Mouse (Mus musculus) neural tube, embryonic 11.5 days (tissue): Measurements from ENCODE around the gene Stap2. TPM values are rescaled to one million over a fixed set of nuclear protein-coding genes. Genes with fewer than 3 reads are reported as not detected.

Experiments used
- ATAC-seq: fragments of 200-750 bp; cut with Nextera tagmentation; 2 replicates; pipeline ENCODE4 v1.8.0; 2017; ENCODE audit warnings: moderate number of reproducible peaks, mild to moderate bottlenecking, moderate TSS enrichment, moderate library complexity; ENCODE audit not compliant: insufficient read depth, low FRiP score, low TSS enrichment
- DNase-seq: peaks from one replicate; pipeline ENCODE4 v3.0.0-alpha.2; 2015; ENCODE audit warnings: low spot score
- H3K27ac ChIP-seq: fragments of 300-500 bp; sonication (generic); 2 replicates; pipeline ENCODE4 v1.5.1; 2014; ENCODE audit warnings: low read depth, mild to moderate bottlenecking, low read length
- H3K27me3 ChIP-seq: fragments of 300-500 bp; sonication (generic); 2 replicates; pipeline ENCODE4 v1.6.1; 2014; ENCODE audit warnings: mild to moderate bottlenecking, low read length, mixed read lengths; ENCODE audit not compliant: control insufficient read depth, insufficient read depth
- H3K36me3 ChIP-seq: fragments of 300-500 bp; sonication (generic); 2 replicates; pipeline ENCODE4 v1.6.1; 2014; ENCODE audit warnings: mild to moderate bottlenecking, low read length, moderate library complexity, mixed read lengths; ENCODE audit not compliant: control insufficient read depth, insufficient read depth
- H3K4me1 ChIP-seq: fragments of 300-500 bp; sonication (generic); 2 replicates; pipeline ENCODE4 v1.6.1; 2014; ENCODE audit warnings: low read length, mixed read lengths; ENCODE audit not compliant: control insufficient read depth, insufficient read depth
- H3K4me2 ChIP-seq: fragments of 300-500 bp; sonication (generic); 2 replicates; pipeline ENCODE4 v1.6.1; 2014; ENCODE audit warnings: low read depth, mild to moderate bottlenecking, moderate library complexity
- H3K4me3 ChIP-seq: fragments of 300-500 bp; sonication (generic); 2 replicates; pipeline ENCODE4 v1.5.1; 2014; ENCODE audit warnings: low read depth, low read length
- H3K9ac ChIP-seq: fragments of 300-500 bp; sonication (generic); 2 replicates; pipeline ENCODE4 v1.6.1; 2014; ENCODE audit warnings: mild to moderate bottlenecking, low read length
- H3K9me3 ChIP-seq: fragments of 300-500 bp; sonication (generic); 2 replicates; pipeline ENCODE4 v1.6.1; 2016; ENCODE audit warnings: low read length; ENCODE audit not compliant: control insufficient read depth
- WGBS: fragments of 180-500 bp; shearing (Covaris S2); extraction: QIAGEN DNeasy Blood & Tissue Kit; methylation state at CpG from one replicate; pipeline ENCODE4 v1.1.7; 2014; 5-methylcytosine and 5-hydroxymethylcytosine counted together
- polyA plus RNA-seq: library from polyadenylated mRNA; unstranded; fragments of >200 nt; fragmentation: Nextera tagmentation; extraction: Ambion mirVana; gene quantifications from 2 replicates; pipeline ENCODE4 v1.2.1, GENCODE M21; 2014

Stap2 gene
- polyA plus RNA-seq, 1 experiment from 2014 or later = 6.3 TPM

GRCm38 (mm10) chr17:56015293-56015692 is 9.9 kb upstream of the Stap2 start:
- H3K4me2 ChIP-seq = no peak overlapping the region
- H3K9me3 ChIP-seq = no peaks in the 10 kb centered on the region
- ATAC-seq (no peak), DNase-seq (no peak)
- no peak overlapping the region for H3K9ac ChIP-seq
- WGBS = 96% methylated on average over 9 of the region's 9 CpGs
- no peak overlapping the region for H3K4me3 ChIP-seq
- peaks cover 41% of the 10 kb centered on the region for H3K36me3 ChIP-seq
- H3K27me3 ChIP-seq = no peaks in the 10 kb centered on the region
- H3K27ac ChIP-seq = no peak overlapping the region
- H3K4me1 ChIP-seq = peaks cover 3% of the 10 kb centered on the region

- peaks cover 23% of the 10 kb centered on the region for H3K36me3 ChIP-seq
- ATAC-seq = no peak
- H3K9me3 ChIP-seq = no peaks in the 10 kb centered on the region
- no peak for DNase-seq
- H3K4me1 ChIP-seq = peaks cover 10% of the 10 kb centered on the region
- H3K27ac ChIP-seq = no peak overlapping the region
- H3K9ac ChIP-seq = no peak overlapping the region
- no peak overlapping the region for H3K4me3 ChIP-seq
- WGBS = 91% methylated on average over 7 of the region's 7 CpGs
- H3K4me2 ChIP-seq = no peak overlapping the region
- no peaks in the 10 kb centered on the region for H3K27me3 ChIP-seq
Observed at GRCm38 (mm10) chr17:56011441-56011840, 6.1 kb upstream of the Stap2 start.

GRCm38 (mm10) chr17:56010681-56011080 is 5.3 kb upstream of the Stap2 start:
- Histone ChIP-seq H3K9ac (peak overlapping the region; percentile 90; the same call in 1 of the 2 replicates), H3K9me3 (no peaks in the 10 kb centered on the region), H3K36me3 (peaks cover 15% of the 10 kb centered on the region), H3K4me1 (peaks cover 10% of the 10 kb centered on the region), H3K27ac (no peak overlapping the region), H3K27me3 (0 out of 2 replicates have a peak, but pooled peaks cover under 1% of the 10 kb centered on the region), H3K4me2 (peak overlapping the region; percentile 98), H3K4me3 (0 out of 2 replicates have a peak overlapping the region, but pooled peaks have one; percentile 85)
- ATAC-seq (no peak), DNase-seq (peak; percentile 78)
- WGBS = 6% methylated on average over 9 of the region's 9 CpGs

- no peak for ATAC-seq
- Histone ChIP-seq H3K9ac (peak overlapping the region; percentile 90), H3K4me3 (peak overlapping the region; percentile 85), H3K27me3 (0 out of 2 replicates have a peak, but pooled peaks cover 2% of the 10 kb centered on the region), H3K4me2 (peak overlapping the region; percentile 98), H3K4me1 (peaks cover 10% of the 10 kb centered on the region), H3K36me3 (peaks cover 15% of the 10 kb centered on the region), H3K27ac (no peak overlapping the region), H3K9me3 (no peaks in the 10 kb centered on the region)
- DNase-seq = no peak
- 69% methylated on average over 14 of the region's 14 CpGs for WGBS
Observed at GRCm38 (mm10) chr17:56010255-56010654, 4.9 kb upstream of the Stap2 start.

GRCm38 (mm10) chr17:56009962-56010240 is 4.5 kb upstream of the Stap2 start:
- Histone ChIP-seq H3K4me1 (peaks cover 10% of the 10 kb centered on the region), H3K9me3 (no peaks in the 10 kb centered on the region), H3K4me3 (peak overlapping the region; percentile 85), H3K9ac (peak overlapping the region; percentile 90), H3K27ac (no peak overlapping the region), H3K36me3 (peaks cover 12% of the 10 kb centered on the region; the same call in 1 of the 2 replicates), H3K27me3 (0 out of 2 replicates have a peak, but pooled peaks cover 2% of the 10 kb centered on the region), H3K4me2 (peak overlapping the region; percentile 98)
- DNase-seq (no peak), ATAC-seq (no peak)
- 54% methylated on average over 2 of the region's 2 CpGs for WGBS

GRCm38 (mm10) chr17:56009088-56009961 is 3.9 kb upstream of the Stap2 start:
- H3K4me1 ChIP-seq = peaks cover 10% of the 10 kb centered on the region
- peak overlapping the region; percentile 98 for H3K4me2 ChIP-seq
- peak overlapping the region; percentile 95 for H3K27ac ChIP-seq
- WGBS = under 1% methylated on average over 61 of the region's 62 CpGs
- H3K36me3 ChIP-seq = peaks cover 12% of the 10 kb centered on the region; the same call in 1 of the 2 replicates
- DNase-seq (peak; percentile 93), ATAC-seq (peak; percentile 84)
- 0 out of 2 replicates have a peak, but pooled peaks cover 2% of the 10 kb centered on the region for H3K27me3 ChIP-seq
- peak overlapping the region; percentile 85 for H3K4me3 ChIP-seq
- H3K9ac ChIP-seq = peak overlapping the region; percentile 90
- no peaks in the 10 kb centered on the region for H3K9me3 ChIP-seq

- DNase-seq (peak; percentile 96), ATAC-seq (peak; percentile 94)
- Histone ChIP-seq H3K36me3 (peaks cover 12% of the 10 kb centered on the region; the same call in 1 of the 2 replicates), H3K27ac (peak overlapping the region; percentile 95), H3K4me3 (peak overlapping the region; percentile 85), H3K27me3 (0 out of 2 replicates have a peak, but pooled peaks cover 2% of the 10 kb centered on the region), H3K4me2 (peak overlapping the region; percentile 98), H3K9me3 (no peaks in the 10 kb centered on the region), H3K4me1 (peaks cover 10% of the 10 kb centered on the region), H3K9ac (peak overlapping the region; percentile 90)
- under 1% methylated on average over 21 of the region's 21 CpGs for WGBS
Observed at GRCm38 (mm10) chr17:56008356-56009087, 3.1 kb upstream of the Stap2 start.

GRCm38 (mm10) chr17:56007444-56008355 is 2.3 kb upstream of the Stap2 start:
- Histone ChIP-seq H3K9me3 (no peaks in the 10 kb centered on the region), H3K4me3 (no peak overlapping the region), H3K27me3 (0 out of 2 replicates have a peak, but pooled peaks cover 2% of the 10 kb centered on the region), H3K9ac (peak overlapping the region; percentile 32; the same call in 1 of the 2 replicates), H3K4me1 (peaks cover 10% of the 10 kb centered on the region), H3K36me3 (peaks cover 7% of the 10 kb centered on the region; the same call in 1 of the 2 replicates), H3K27ac (peak overlapping the region; percentile 95), H3K4me2 (peak overlapping the region; percentile 39)
- ATAC-seq (peak; percentile 26; the same call in 1 of the 2 replicates), DNase-seq (no peak)
- 36% methylated on average over 13 of the region's 14 CpGs for WGBS
